Mouse (Mus musculus) left cerebral cortex, postnatal 14 days (tissue): ENCODE data around the gene Vgll1. TPM values are rescaled to one million over a fixed set of nuclear protein-coding genes. Genes with fewer than 3 reads are reported as not detected.
A peak's percentile ranks its signal among the peaks of the same experiment; 100 is the strongest.

Experiments
- DNase-seq, 2 experiments: peaks; one replicate each; pipeline ENCODE4 v3.0.0; 2021 to 2022; ENCODE audit warnings: low spot score in 2 of 2, mixed read lengths in 1 of 2
- intact Hi-C: fragments of 180-260 bp; cut with DNase I; formaldehyde crosslinking; loops from one replicate; pipeline ENCODE4 v1.15.1; 2025
- long read RNA-seq, 2 experiments: library from polyadenylated mRNA; stranded (forward); transcript quantifications; one replicate each; pipeline ENCODE4 v2.0.0; 2021
- total RNA-seq, 2 experiments: library from RNA; stranded (reverse); gene quantifications; 2 replicates each; pipeline ENCODE4 v1.2.3; 2021

The Vgll1 gene
- total RNA-seq: not detected
- long read RNA-seq, experiment 1: 0 reads
- long read RNA-seq, experiment 2: 0 reads

- intact Hi-C loops: no loop called here
- DNase-seq: no peak
Measured at GRCm38 (mm10) chrX:57087806-57088205, at the start of gene Vgll1. Vgll1 (plus strand) TSS chrX:57088106.

GRCm38 (mm10) chrX:57042774-57043173 lies 45.1 kb upstream of the Vgll1 start, which contains the start of gene Brs3:
Brs3 (plus strand) TSS chrX:57043074.
- intact Hi-C loops: no loop called here
- DNase-seq: no peak

- DNase-seq: no peak
Measured at GRCm38 (mm10) chrX:57043869-57044268, 44.0 kb upstream of the Vgll1 start.

GRCm38 (mm10) chrX:57052848-57053173 lies 35.1 kb upstream of the Vgll1 start:
- DNase-seq: no peak
- intact Hi-C loops: loop anchor here (10.0 kb wide), 1 partner anchor 322 kb away; no protein-coding TSS in a partner anchor

More at GRCm38 (mm10) chrX:57043869-57044268, 44.0 kb upstream of the Vgll1 start:
- intact Hi-C loops: no loop called here

GRCm38 (mm10) chrX:57053174-57053992 lies 34.5 kb upstream of the Vgll1 start, which contains the start of gene Htatsf1:
Htatsf1 (plus strand) TSS chrX:57053583.
- DNase-seq: peak; percentile 71
- intact Hi-C loops: loop anchor here (10.0 kb wide), 1 partner anchor 321 kb away; no protein-coding TSS in a partner anchor

GRCm38 (mm10) chrX:57053993-57054385 lies 33.9 kb upstream of the Vgll1 start:
- intact Hi-C loops: loop anchor here (10.0 kb wide), 1 partner anchor 321 kb away; no protein-coding TSS in a partner anchor
- DNase-seq: no peak

GRCm38 (mm10) chrX:57081496-57081895 lies 6.4 kb upstream of the Vgll1 start:
- no peak for DNase-seq

GRCm38 (mm10) chrX:57103415-57103814 lies 15.5 kb downstream of the Vgll1 start:
- no peak for DNase-seq
- intact Hi-C loops: no loop called here

More at GRCm38 (mm10) chrX:57081496-57081895, 6.4 kb upstream of the Vgll1 start:
- intact Hi-C loops: no loop called here

GRCm38 (mm10) chrX:57106956-57107355 lies 19.1 kb downstream of the Vgll1 start:
- DNase-seq: no peak
- intact Hi-C loops: no loop called here

GRCm38 (mm10) chrX:57118143-57118542 lies 30.2 kb downstream of the Vgll1 start:
- peak in 1 of 2 experiments; percentile 3 for DNase-seq
- intact Hi-C loops: no loop called here

GRCm38 (mm10) chrX:57120768-57121167 lies 32.9 kb downstream of the Vgll1 start:
- peak; percentile 2 to 12 for DNase-seq
- intact Hi-C loops: loop anchor here (10.0 kb wide), 2 partner anchors 64 to 276 kb away; no protein-coding TSS in a partner anchor

GRCm38 (mm10) chrX:57130633-57131032 lies 42.7 kb downstream of the Vgll1 start:
- no peak for DNase-seq
- intact Hi-C loops: no loop called here

GRCm38 (mm10) chrX:57137627-57138026 lies 49.7 kb downstream of the Vgll1 start:
- DNase-seq: no peak
- intact Hi-C loops: no loop called here

- no peak for DNase-seq
- intact Hi-C loops: no loop called here
Measured at GRCm38 (mm10) chrX:57153520-57153919, 65.6 kb downstream of the Vgll1 start.

Other genes starting within 250 kb of the Vgll1 start
- gene Adgrg4, start 217.9 kb upstream of the Vgll1 start, total RNA-seq: under 1 TPM in 1 of 2 experiments, not detected in 1; 0.24 TPM
- gene Brs3, start 45.0 kb upstream of the Vgll1 start, total RNA-seq: under 1 TPM in 1 of 2 experiments, not detected in 1; 0.27 TPM
- gene Htatsf1, start 34.5 kb upstream of the Vgll1 start, total RNA-seq: 10 to 100 TPM; 52.1 to 53.1 TPM
- not detected for gene Cd40lg, start 124.0 kb downstream of the Vgll1 start, total RNA-seq